Mouse (Mus musculus) CH12.LX (cell line): Measurements from ENCODE around the gene Mcts1. TPM values are rescaled to one million over a fixed set of nuclear protein-coding genes. Genes with fewer than 3 reads are reported as not detected.

ENCODE experiments used
- DNase-seq: peaks from one replicate; pipeline ENCODE4 v3.0.0-alpha.2; 2013; ENCODE audit errors: extremely low read depth
- H3K27ac ChIP-seq: 2 replicates; pipeline ENCODE4 v1.5.1; 2012; ENCODE audit warnings: low read depth, mild to moderate bottlenecking, control low read depth, moderate library complexity; ENCODE audit not compliant: insufficient read depth
- H3K27me3 ChIP-seq: replicated peaks from 2 replicates; pipeline ENCODE3; 2012; ENCODE audit warnings: inconsistent platforms
- H3K36me3 ChIP-seq, 2 experiments: replicated peaks in 1 of 2; 2 replicates each; pipeline versions ENCODE3 to v1.6.1; 2012; ENCODE audit warnings: inconsistent platforms in 1 of 2, low read length in 1 of 2, mild to moderate bottlenecking in 1 of 2, mixed read lengths in 1 of 2, moderate library complexity in 1 of 2; ENCODE audit not compliant: control insufficient read depth in 1 of 2, insufficient read depth in 1 of 2
- H3K4me1 ChIP-seq, 2 experiments: 2 replicates each; pipeline ENCODE4 v1.6.1; 2012; ENCODE audit warnings: inconsistent platforms in 1 of 2, moderate library complexity in 1 of 2; ENCODE audit not compliant: insufficient read depth in 2 of 2, control insufficient read depth in 1 of 2
- H3K4me2 ChIP-seq: 2 replicates; pipeline ENCODE4 v1.6.1; 2012; ENCODE audit warnings: low read depth, mild to moderate bottlenecking, control low read depth; ENCODE audit not compliant: poor library complexity, insufficient read depth, severe bottlenecking
- H3K4me3 ChIP-seq, 3 experiments: fragments of 150-350 bp in 1 of 3; sonication (generic) in 1 of 3; replicated peaks in 1 of 3; 2 replicates each; pipeline versions ENCODE3 to v1.5.1; 2011 to 2012; ENCODE audit warnings: low read depth in 2 of 3, low read length in 2 of 3, mild to moderate bottlenecking in 2 of 3, moderate library complexity in 2 of 3, control low read depth in 1 of 3, improper control_type of control experiment in 1 of 3, inconsistent platforms in 1 of 3, mixed read lengths in 1 of 3; ENCODE audit not compliant: poor library complexity in 1 of 3
- H3K79me2 ChIP-seq: replicated peaks from 2 replicates; pipeline ENCODE4 v1.6.1; 2012; ENCODE audit warnings: mild to moderate bottlenecking, moderate library complexity; ENCODE audit not compliant: control insufficient read depth, poor library complexity, insufficient read depth, severe bottlenecking; ENCODE audit errors: extremely low read depth
- H3K9ac ChIP-seq: 2 replicates; pipeline ENCODE4 v1.6.1; 2012; ENCODE audit warnings: low read depth, mild to moderate bottlenecking, control low read depth, moderate library complexity; ENCODE audit not compliant: insufficient read depth
- H3K9me3 ChIP-seq: replicated peaks from 2 replicates; pipeline ENCODE3; 2012; ENCODE audit warnings: low read length, inconsistent platforms, mixed read lengths
- BHLHE40 ChIP-seq: IDR thresholded peaks from 2 replicates; pipeline ENCODE4 v1.6.1; 2011; ENCODE audit warnings: mild to moderate bottlenecking, low read depth, low read length, improper control_type of control experiment
- CHD1 ChIP-seq: IDR thresholded peaks from 2 replicates; pipeline ENCODE4 v1.6.1; 2012; ENCODE audit warnings: low read depth, low read length, improper control_type of control experiment, inconsistent platforms
- CHD2 ChIP-seq: IDR thresholded peaks from 2 replicates; pipeline ENCODE4 v1.6.1; 2011; ENCODE audit warnings: low read length, improper control_type of control experiment
- E2F4 ChIP-seq: IDR thresholded peaks from 2 replicates; pipeline ENCODE4 v1.6.1; 2011; ENCODE audit warnings: low read depth, low read length, improper control_type of control experiment; ENCODE audit not compliant: insufficient replicate concordance
- ELF1 ChIP-seq: IDR thresholded peaks from 2 replicates; pipeline ENCODE4 v1.6.1; 2014; ENCODE audit warnings: low read depth, mild to moderate bottlenecking, inconsistent platforms, low read length, improper control_type of control experiment
- EP300 ChIP-seq: IDR thresholded peaks from 2 replicates; pipeline ENCODE4 v1.6.1; 2011; ENCODE audit warnings: low read length, improper control_type of control experiment
- GABPA ChIP-seq: IDR thresholded peaks from 2 replicates; pipeline ENCODE4 v1.6.1; 2012; ENCODE audit warnings: low read depth, low read length, improper control_type of control experiment, inconsistent platforms; ENCODE audit not compliant: insufficient replicate concordance
- HCFC1 ChIP-seq: IDR thresholded peaks from 2 replicates; pipeline ENCODE4 v1.6.1; 2012; ENCODE audit warnings: low read depth, mild to moderate bottlenecking, inconsistent platforms, low read length, improper control_type of control experiment
- IRF4 ChIP-seq: IDR thresholded peaks from 2 replicates; pipeline ENCODE4 v1.6.1; 2014; ENCODE audit warnings: low read depth, mild to moderate bottlenecking, inconsistent platforms, low read length, improper control_type of control experiment
- KAT2A ChIP-seq: IDR thresholded peaks from 2 replicates; pipeline ENCODE4 v1.6.1; 2012; ENCODE audit warnings: low read length, improper control_type of control experiment, inconsistent platforms; ENCODE audit not compliant: insufficient replicate concordance
- MAFK ChIP-seq: IDR thresholded peaks from 2 replicates; pipeline ENCODE4 v1.6.1; 2011; ENCODE audit warnings: low read length, improper control_type of control experiment; ENCODE audit not compliant: insufficient replicate concordance
- MAX ChIP-seq: IDR thresholded peaks from 2 replicates; pipeline ENCODE4 v1.6.1; 2011; ENCODE audit warnings: low read length, improper control_type of control experiment
- MEF2A ChIP-seq: IDR thresholded peaks from 2 replicates; pipeline ENCODE4 v1.6.1; 2014; ENCODE audit warnings: low read depth, mild to moderate bottlenecking, inconsistent platforms, low read length, improper control_type of control experiment, borderline replicate concordance
- MXI1 ChIP-seq: IDR thresholded peaks from 2 replicates; pipeline ENCODE4 v1.6.1; 2011; ENCODE audit warnings: mild to moderate bottlenecking, low read depth, low read length, improper control_type of control experiment
- MYC ChIP-seq: IDR thresholded peaks from 2 replicates; pipeline ENCODE4 v1.6.1; 2011; ENCODE audit warnings: low read depth, mild to moderate bottlenecking, improper control_type of control experiment, low read length
- NRF1 ChIP-seq: IDR thresholded peaks from 2 replicates; pipeline ENCODE4 v1.6.1; 2014; ENCODE audit warnings: low read depth, mild to moderate bottlenecking, inconsistent platforms, low read length, improper control_type of control experiment, moderate library complexity
- PAX5 ChIP-seq: IDR thresholded peaks from 2 replicates; pipeline ENCODE4 v1.6.1; 2012; ENCODE audit warnings: low read length, inconsistent platforms, mixed read lengths
- POLR2AphosphoS2 ChIP-seq: IDR thresholded peaks from 2 replicates; pipeline ENCODE4 v1.6.1; 2011; ENCODE audit warnings: low read depth, low read length, improper control_type of control experiment
- RCOR1 ChIP-seq: conservative IDR thresholded peaks from 2 replicates; pipeline ENCODE4 v1.6.1; 2012; ENCODE audit warnings: low read depth, mild to moderate bottlenecking, inconsistent platforms, low read length, improper control_type of control experiment
- SMC3 ChIP-seq: IDR thresholded peaks from 2 replicates; pipeline ENCODE4 v1.6.1; 2011; ENCODE audit warnings: low read depth, low read length, improper control_type of control experiment
- TBP ChIP-seq: conservative IDR thresholded peaks from 2 replicates; pipeline ENCODE4 v1.6.1; 2011; ENCODE audit warnings: low read depth, low read length, improper control_type of control experiment
- USF1 ChIP-seq: IDR thresholded peaks from 2 replicates; pipeline ENCODE4 v1.6.1; 2014; ENCODE audit warnings: low read depth, mild to moderate bottlenecking, inconsistent platforms, low read length, improper control_type of control experiment
- USF2 ChIP-seq: conservative IDR thresholded peaks from 2 replicates; pipeline ENCODE4 v1.6.1; 2011; ENCODE audit warnings: low read depth, low read length, improper control_type of control experiment
- dilution Hi-C: fragments of 300-500 bp; cut with MboI; formaldehyde crosslinking; loops from 2 replicates; pipeline ENCODE4 v1.14.3; 2020; ENCODE audit warnings: low sequenced_read_pairs; ENCODE audit not compliant: extremely low pct_unique_long_range_greater_than_20kb, extremely low pct_ligation_motif_present
- in situ Hi-C: fragments of 300-500 bp; cut with MboI; formaldehyde crosslinking; loops from 3 replicates; pipeline ENCODE4 v1.14.3; 2019; ENCODE audit warnings: low sequenced_read_pairs, low pct_ligation_motif_present, low pct_unique_long_range_greater_than_20kb, mixed read lengths
- polyA plus RNA-seq: library from polyadenylated mRNA; unstranded; fragments of >175 nt; gene quantifications from 2 replicates; pipeline ENCODE4 v1.2.1, GENCODE M21; 2012; ENCODE audit warnings: low read depth; ENCODE audit not compliant: insufficient read length
- total RNA-seq, 2 experiments: library from RNA; depleted of rRNA; stranded (reverse); fragments of 300-350 nt in 1 of 2; fragments of >200 nt in 1 of 2; gene quantifications; 2 replicates each; pipeline ENCODE4 v1.2.3; 2012 to 2014

The Mcts1 gene
- total and polyA plus RNA-seq, 3 experiments, result 48.5 to 183 (median 62.2) TPM

DNA sequence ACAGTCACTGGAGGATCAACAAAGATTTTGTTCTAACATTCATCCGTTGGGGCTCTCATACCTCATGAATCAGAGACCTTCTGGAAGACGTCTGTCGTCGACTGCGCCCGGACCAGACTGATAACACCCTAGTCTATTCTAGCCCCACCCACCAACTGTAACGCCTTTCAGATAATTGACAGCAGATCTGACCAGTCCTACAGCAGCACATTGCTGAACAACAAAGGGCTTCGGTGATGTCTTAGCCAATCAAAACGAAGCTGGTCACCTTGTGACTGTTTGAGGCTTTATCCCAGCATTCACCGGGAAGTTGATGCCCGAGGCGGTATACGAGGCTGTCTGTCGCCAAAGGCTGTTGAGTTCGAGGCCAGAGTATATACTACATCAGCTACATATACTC lies 24.3 kb upstream of the Mcts1 start, which contains the start of gene Cul4b:
Gene Cul4b (minus strand): TSS at position 119 of the 400 bp plus-strand sequence.
- Histone ChIP-seq H3K4me3 (no peak within 1 kb of the TSS), H3K9me3 (no peaks in the 10 kb centered on the region), H3K27ac (no peak within 1 kb of the TSS), H3K27me3 (no peaks in the 10 kb centered on the region), H3K9ac (no peak within 1 kb of the TSS), H3K36me3 (no peaks in the 10 kb centered on the region), H3K4me1 (peaks cover 0 to under 1% of the 10 kb centered on the region in 2 experiments; a peak in 1 of 4 replicates), H3K4me2 (no peak within 1 kb of the TSS), H3K79me2 (no peaks in the 10 kb centered on the region)
- dilution Hi-C loops, result no loop called here
- TF ChIP-seq RCOR1 (no peak), POLR2AphosphoS2 (no peak), ELF1 (no peak), CHD1 (no peak), PAX5 (no peak), MXI1 (no peak), EP300 (no peak), CHD2 (no peak), TBP (no peak), MAX (no peak), GABPA (no peak), E2F4 (no peak), MEF2A (no peak), USF1 (no peak), IRF4 (no peak), USF2 (no peak), KAT2A (no peak), MAFK (no peak), BHLHE40 (no peak), HCFC1 (no peak)
- in situ Hi-C loops, result no loop called here
- DNase-seq, result no peak

DNA sequence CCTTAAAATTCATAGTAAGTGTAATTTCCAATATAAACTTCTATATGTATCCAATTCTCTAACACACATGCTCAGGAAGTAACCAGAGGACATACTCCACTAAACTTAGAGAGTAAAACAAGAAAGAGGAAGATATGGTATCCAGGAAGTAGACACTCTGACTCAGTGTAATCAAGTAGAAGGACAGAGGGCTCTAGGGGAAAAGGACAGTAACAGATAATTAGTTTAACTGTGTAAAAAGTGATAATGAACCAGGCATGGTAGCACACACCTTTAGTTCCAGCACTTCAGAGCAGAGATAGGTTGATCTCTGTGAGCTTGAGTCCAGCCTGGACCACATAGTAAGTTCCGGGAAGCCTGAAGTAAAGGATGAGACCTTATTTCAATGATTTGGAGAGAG lies 19.2 kb upstream of the Mcts1 start:
- Histone ChIP-seq H3K4me1 (peaks cover 0 to 3% of the 10 kb centered on the region in 2 experiments; a peak in 1 of 4 replicates), H3K79me2 (no peaks in the 10 kb centered on the region), H3K9ac (no peak overlapping the region), H3K36me3 (no peaks in the 10 kb centered on the region), H3K4me3 (no peak overlapping the region), H3K27ac (no peak overlapping the region), H3K27me3 (no peaks in the 10 kb centered on the region), H3K4me2 (no peak overlapping the region), H3K9me3 (no peaks in the 10 kb centered on the region)
- DNase-seq, result no peak
- dilution Hi-C loops, result no loop called here
- TF ChIP-seq PAX5 (no peak), MXI1 (no peak), ELF1 (no peak), MEF2A (no peak), SMC3 (no peak), MYC (no peak), NRF1 (no peak), MAFK (no peak), IRF4 (no peak), CHD1 (no peak), GABPA (no peak), HCFC1 (no peak)
- in situ Hi-C loops, result no loop called here
